Mouse (Mus musculus) limb, embryonic 11.5 days (tissue): ENCODE measurements at regions not wholly inside any gene's neighbourhood (a gene's known extent, or its start where the extent isn't known, plus 50 kb on each side); places are given as distances from the start of the nearest gene placed in this dataset.
"Not testable (repeated sequence)": the region's sequence is repeated elsewhere in the genome, so short reads cannot be mapped to it uniquely, and the experiment has no call there.

ENCODE experiments used
- ATAC-seq: fragments of 200-750 bp; cut with Nextera tagmentation; 2 replicates; pipeline ENCODE4 v1.8.0; 2017; ENCODE audit warnings: low read depth; ENCODE audit not compliant: insufficient number of reproducible peaks, low FRiP score, low TSS enrichment
- DNase-seq: peaks from one replicate; pipeline ENCODE4 v3.0.0-alpha.2; 2015; ENCODE audit warnings: low spot score
- H3K27ac ChIP-seq: fragments of 300-500 bp; sonication (generic); replicated peaks from 2 replicates; pipeline ENCODE4 v1.5.1; 2014; ENCODE audit warnings: low read depth, mild to moderate bottlenecking, low read length
- H3K27me3 ChIP-seq: fragments of 300-500 bp; sonication (generic); 2 replicates; pipeline ENCODE4 v1.6.1; 2014; ENCODE audit warnings: mild to moderate bottlenecking, low read length, mixed read lengths; ENCODE audit not compliant: control insufficient read depth, insufficient read depth
- H3K36me3 ChIP-seq: fragments of 300-500 bp; sonication (generic); 2 replicates; pipeline ENCODE4 v1.6.1; 2014; ENCODE audit warnings: mild to moderate bottlenecking, low read length, moderate library complexity, mixed read lengths; ENCODE audit not compliant: control insufficient read depth, insufficient read depth
- H3K4me1 ChIP-seq: fragments of 300-500 bp; sonication (generic); 2 replicates; pipeline ENCODE4 v1.6.1; 2014; ENCODE audit warnings: low read length, mixed read lengths; ENCODE audit not compliant: control insufficient read depth, insufficient read depth
- H3K4me2 ChIP-seq: fragments of 300-500 bp; sonication (generic); 2 replicates; pipeline ENCODE4 v1.6.1; 2014; ENCODE audit warnings: low read depth, mild to moderate bottlenecking, moderate library complexity; ENCODE audit not compliant: severe bottlenecking
- H3K4me3 ChIP-seq: fragments of 300-500 bp; sonication (generic); 2 replicates; pipeline ENCODE4 v1.5.1; 2014; ENCODE audit warnings: low read depth, low read length
- H3K9ac ChIP-seq: fragments of 300-500 bp; sonication (generic); 2 replicates; pipeline ENCODE4 v1.6.1; 2014; ENCODE audit warnings: mild to moderate bottlenecking, low read length
- H3K9me3 ChIP-seq: fragments of 300-500 bp; sonication (generic); 2 replicates; pipeline ENCODE4 v1.6.1; 2016; ENCODE audit warnings: low read length; ENCODE audit not compliant: control insufficient read depth
- WGBS: fragments of 180-500 bp; shearing (Covaris S2); extraction: QIAGEN DNeasy Blood & Tissue Kit; methylation state at CpG from one replicate; pipeline ENCODE4 v1.1.7; 2014; 5-methylcytosine and 5-hydroxymethylcytosine counted together

- H3K9ac ChIP-seq: no peak overlapping the region
- 45% methylated on average over 2 of the region's 2 CpGs for WGBS
- H3K9me3 ChIP-seq: no peaks in the 10 kb centered on the region
- no peak overlapping the region for H3K27ac ChIP-seq
- no peaks in the 10 kb centered on the region for H3K4me1 ChIP-seq
- ATAC-seq (no peak), DNase-seq (no peak)
- no peak overlapping the region for H3K4me3 ChIP-seq
- H3K27me3 ChIP-seq: no peaks in the 10 kb centered on the region
- H3K36me3 ChIP-seq: no peaks in the 10 kb centered on the region
- H3K4me2 ChIP-seq: no peak overlapping the region
Measured at GRCm38 (mm10) chr15:4307498-4307897, 67.8 kb upstream of the Plcxd3 start.

DNA sequence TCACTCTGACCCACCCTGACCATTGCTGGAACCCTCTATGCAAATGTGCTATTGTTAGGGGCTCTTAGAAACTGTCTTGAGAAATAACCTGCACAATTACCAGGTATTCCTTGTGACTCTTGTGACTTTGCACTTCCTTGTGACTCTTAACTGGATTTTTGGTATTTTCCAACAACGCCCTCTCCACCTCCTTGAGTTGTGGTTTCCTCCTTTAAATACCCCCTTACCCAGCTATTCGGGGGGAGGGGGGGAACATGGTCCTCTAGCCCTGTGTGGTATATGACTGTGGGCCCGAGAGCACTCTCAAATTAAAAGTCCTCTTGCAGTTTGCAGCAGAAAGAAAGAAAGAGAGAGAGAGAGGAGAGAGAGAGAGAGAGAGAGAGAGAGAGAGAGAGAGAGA, 61.6 kb upstream of the Plcxd3 start:
- not testable (repeated sequence) for H3K36me3 ChIP-seq, H3K4me2 ChIP-seq, H3K27ac ChIP-seq, H3K9me3 ChIP-seq, H3K4me3 ChIP-seq, H3K27me3 ChIP-seq, ATAC-seq, DNase-seq, H3K9ac ChIP-seq, H3K4me1 ChIP-seq
- 90% methylated on average over 3 of the region's 3 CpGs for WGBS

DNA sequence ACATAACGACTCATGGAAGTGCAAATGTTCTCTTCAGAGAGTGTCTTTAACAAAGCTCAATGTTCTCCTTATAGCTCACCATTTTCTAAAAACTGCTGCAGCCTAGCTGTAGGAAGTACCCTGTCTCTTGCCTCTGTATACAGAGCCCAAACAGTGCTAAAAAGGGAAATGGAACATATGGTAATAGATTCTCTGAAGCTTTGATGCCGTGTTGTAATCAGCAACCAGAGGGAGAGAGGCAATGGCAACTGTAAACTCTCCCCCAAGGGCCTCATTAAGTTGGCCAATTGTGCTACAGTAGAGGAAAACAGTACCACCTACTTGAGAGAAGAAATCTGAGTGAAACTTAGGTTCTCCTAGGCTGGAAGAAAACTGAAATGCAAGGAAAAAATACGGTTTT, 59.4 kb upstream of the Plcxd3 start:
- DNase-seq (no peak), ATAC-seq (no peak)
- H3K27me3 ChIP-seq: no peaks in the 10 kb centered on the region
- no peak overlapping the region for H3K9ac ChIP-seq
- H3K36me3 ChIP-seq: no peaks in the 10 kb centered on the region
- 0 out of 2 replicates have a peak overlapping the region, but pooled peaks have one; percentile 45 for H3K27ac ChIP-seq
- no peak overlapping the region for H3K4me2 ChIP-seq
- WGBS: 41% methylated on average over 3 of the region's 3 CpGs
- no peaks in the 10 kb centered on the region for H3K9me3 ChIP-seq
- no peaks in the 10 kb centered on the region for H3K4me1 ChIP-seq
- H3K4me3 ChIP-seq: no peak overlapping the region
